Mouse (Mus musculus) lung, embryonic 15.5 days (tissue): ENCODE results near the gene Sptssb. TPM values are rescaled to one million over a fixed set of nuclear protein-coding genes. Genes with fewer than 3 reads are reported as not detected.

Source experiments
- ATAC-seq: fragments of 200-750 bp; cut with Nextera tagmentation; 2 replicates; pipeline ENCODE4 v1.8.0; 2017; ENCODE audit warnings: moderate number of reproducible peaks, borderline replicate concordance; ENCODE audit not compliant: low FRiP score, low TSS enrichment; ENCODE audit errors: extremely low read depth
- H3K27ac ChIP-seq: fragments of 300-500 bp; sonication (generic); 2 replicates; pipeline ENCODE4 v1.5.1; 2015; ENCODE audit warnings: moderate library complexity, mild to moderate bottlenecking, inconsistent platforms
- H3K27me3 ChIP-seq: fragments of 300-500 bp; sonication (generic); 2 replicates; pipeline ENCODE4 v1.6.1; 2015; ENCODE audit warnings: inconsistent platforms
- H3K36me3 ChIP-seq: fragments of 300-500 bp; sonication (generic); 2 replicates; pipeline ENCODE4 v1.6.1; 2015; ENCODE audit warnings: inconsistent platforms
- H3K4me1 ChIP-seq: fragments of 300-500 bp; sonication (generic); 2 replicates; pipeline ENCODE4 v1.6.1; 2015; ENCODE audit warnings: inconsistent platforms
- H3K4me2 ChIP-seq: fragments of 300-500 bp; sonication (generic); 2 replicates; pipeline ENCODE4 v1.6.1; 2015; ENCODE audit warnings: inconsistent platforms, mild to moderate bottlenecking, moderate library complexity
- H3K4me3 ChIP-seq: fragments of 300-500 bp; sonication (generic); 2 replicates; pipeline ENCODE4 v1.5.1; 2015; ENCODE audit warnings: mild to moderate bottlenecking, inconsistent platforms
- H3K9ac ChIP-seq: fragments of 300-500 bp; sonication (generic); 2 replicates; pipeline ENCODE4 v1.6.1; 2015; ENCODE audit warnings: inconsistent platforms
- H3K9me3 ChIP-seq: fragments of 300-500 bp; sonication (generic); 2 replicates; pipeline ENCODE4 v1.6.1; 2016; ENCODE audit warnings: inconsistent platforms
- WGBS: fragments of 180-500 bp; shearing (Covaris S2); methylation state at CpG from one replicate; pipeline ENCODE4 v1.1.7; 2015; 5-methylcytosine and 5-hydroxymethylcytosine counted together
- polyA plus RNA-seq: library from polyadenylated mRNA; unstranded; fragments of >200 nt; fragmentation: Nextera tagmentation; extraction: Ambion mirVana; gene quantifications from 2 replicates; pipeline ENCODE4 v1.2.1, GENCODE M21; 2015

Gene Sptssb
- polyA plus RNA-seq: 7.9 TPM in 2 replicates

DNA sequence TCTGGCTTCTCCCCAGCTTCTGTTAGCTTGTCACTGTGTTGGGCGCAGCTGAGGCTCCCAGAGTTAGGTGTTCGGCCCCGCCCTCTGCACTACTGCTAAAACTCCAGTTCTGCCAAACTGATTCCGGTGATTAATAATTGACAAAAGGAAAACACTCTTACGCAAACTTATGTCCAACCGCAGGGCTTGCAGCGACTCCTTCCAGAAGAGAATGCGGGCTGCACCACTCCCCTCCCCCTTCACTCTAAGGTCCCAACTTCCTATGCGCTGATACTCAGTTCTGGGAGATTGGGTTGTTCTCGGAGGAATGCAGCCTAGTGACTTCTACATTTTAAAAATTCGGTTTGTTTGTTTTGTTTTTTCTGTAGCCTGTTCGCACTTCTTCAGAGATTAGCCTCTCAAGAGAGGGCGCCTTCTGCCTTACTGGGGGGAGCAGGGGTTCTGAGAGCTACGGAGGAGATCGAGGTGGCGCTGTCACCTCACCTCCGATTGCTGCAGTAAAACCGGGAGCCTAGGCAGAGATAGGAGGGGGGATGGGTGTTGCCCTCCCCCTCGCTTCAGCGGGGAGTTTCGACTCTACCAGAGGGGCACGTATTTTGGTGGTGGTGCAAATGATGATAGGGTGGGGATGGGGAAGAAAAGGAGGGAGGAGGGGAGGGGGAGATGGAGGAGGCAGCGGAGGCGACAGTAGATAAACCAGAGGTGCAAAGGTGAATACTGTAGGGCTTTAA lies at the start of gene Sptssb:
Gene Sptssb, minus strand, starts transcription at position 83 of the 731 bp plus-strand sequence.
- Histone ChIP-seq H3K27ac (peak within 1 kb of the TSS; percentile 64), H3K9me3 (no peaks in the 10 kb centered on the region), H3K4me1 (peaks cover 25% of the 10 kb centered on the region), H3K36me3 (no peaks in the 10 kb centered on the region), H3K4me2 (peak within 1 kb of the TSS; percentile 86), H3K27me3 (no peaks in the 10 kb centered on the region), H3K9ac (peak within 1 kb of the TSS; percentile 32), H3K4me3 (peak within 1 kb of the TSS; percentile 45)
- ATAC-seq: peak; percentile 75
- 2% methylated on average over 24 of the region's 24 CpGs for WGBS

DNA sequence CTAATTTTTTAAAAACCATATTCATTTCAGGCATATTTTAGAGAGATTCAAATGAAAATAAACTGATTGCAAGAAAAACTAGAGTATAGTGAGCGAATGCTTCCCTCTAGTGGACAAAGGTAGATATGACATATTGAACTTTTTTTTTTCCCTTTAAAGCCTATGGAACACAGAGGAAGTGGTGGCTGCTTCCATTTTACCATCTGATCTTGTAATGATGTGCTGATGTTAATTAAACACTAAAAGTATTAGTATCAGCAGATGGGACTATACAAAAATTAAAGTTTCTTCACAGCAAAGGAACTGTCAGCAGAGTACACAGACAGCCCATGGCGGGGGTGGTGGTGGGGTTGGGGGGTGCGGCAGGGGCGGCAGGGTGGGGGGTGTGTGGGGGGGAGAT lies 48.3 kb upstream of the Sptssb start:
- 45% methylated on average over 4 of the region's 4 CpGs for WGBS
- H3K4me1 ChIP-seq: no peaks in the 10 kb centered on the region
- H3K27ac ChIP-seq: no peak overlapping the region
- H3K4me2 ChIP-seq: no peak overlapping the region
- H3K9me3 ChIP-seq: no peaks in the 10 kb centered on the region
- no peak for ATAC-seq
- no peak overlapping the region for H3K4me3 ChIP-seq
- H3K9ac ChIP-seq: no peak overlapping the region
- H3K36me3 ChIP-seq: no peaks in the 10 kb centered on the region
- H3K27me3 ChIP-seq: no peaks in the 10 kb centered on the region

DNA sequence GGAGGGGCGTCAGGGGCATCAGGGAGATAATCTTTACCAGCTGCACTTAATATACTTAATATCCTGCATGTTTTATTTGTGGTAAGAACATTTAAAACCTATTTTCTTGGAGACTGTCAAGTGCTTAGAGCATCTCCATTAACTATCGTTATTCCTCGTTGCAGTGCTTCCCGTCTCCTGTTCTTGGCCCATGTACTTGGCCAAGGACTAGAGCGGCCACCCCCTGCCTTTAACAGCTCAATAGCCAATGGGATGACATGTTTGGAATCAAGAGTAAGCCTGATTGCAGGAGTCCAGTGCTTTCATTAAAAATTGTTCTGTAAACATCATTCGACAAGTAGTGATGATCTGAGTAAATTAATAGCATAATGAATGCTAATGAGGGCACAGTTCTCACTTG lies 47.8 kb upstream of the Sptssb start:
- H3K36me3 ChIP-seq: no peaks in the 10 kb centered on the region
- H3K27ac ChIP-seq: no peak overlapping the region
- no peak for ATAC-seq
- H3K9ac ChIP-seq: no peak overlapping the region
- no peak overlapping the region for H3K4me3 ChIP-seq
- WGBS: 40% methylated on average over 6 of the region's 6 CpGs
- H3K27me3 ChIP-seq: no peaks in the 10 kb centered on the region
- peaks cover 3% of the 10 kb centered on the region; the same call in 1 of the 2 replicates for H3K4me1 ChIP-seq
- no peaks in the 10 kb centered on the region for H3K9me3 ChIP-seq
- H3K4me2 ChIP-seq: no peak overlapping the region

DNA sequence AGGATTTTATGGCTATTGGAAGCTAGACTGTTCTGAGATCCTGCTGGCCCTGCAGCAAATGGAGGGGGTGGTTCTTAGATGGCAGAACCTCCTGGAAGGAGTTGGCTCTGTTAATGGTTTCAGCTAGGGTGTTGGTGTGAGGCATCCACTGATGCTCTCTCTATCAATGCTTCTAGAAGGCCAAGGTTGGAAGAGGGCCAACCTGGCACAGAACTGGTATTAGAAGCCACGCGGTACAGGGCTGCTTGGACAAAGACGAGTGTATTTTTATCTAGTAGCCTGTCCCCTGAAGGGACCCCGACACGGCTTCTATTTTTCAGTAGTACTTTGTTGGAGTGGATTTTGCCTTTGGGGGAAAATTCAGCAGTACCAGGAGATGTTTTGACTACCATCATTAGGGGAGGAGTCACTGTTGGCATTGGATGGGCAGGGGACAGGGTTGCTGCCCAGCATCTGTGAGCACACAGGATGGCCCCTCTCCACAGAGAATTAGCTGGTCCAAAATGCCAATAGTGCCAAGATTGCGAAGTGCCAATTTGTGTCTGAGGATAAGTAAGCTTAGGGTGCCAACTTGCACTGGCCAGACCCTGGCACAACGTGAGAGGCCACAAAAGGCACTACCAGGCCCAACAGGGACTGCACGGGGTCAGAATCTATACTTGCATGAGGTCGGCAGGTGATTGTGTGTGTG lies 43.2 kb upstream of the Sptssb start:
- H3K27me3 ChIP-seq: no peaks in the 10 kb centered on the region
- no peak overlapping the region for H3K9ac ChIP-seq
- no peak for ATAC-seq
- H3K4me3 ChIP-seq: no peak overlapping the region
- no peaks in the 10 kb centered on the region for H3K9me3 ChIP-seq
- 76% methylated on average over 9 of the region's 9 CpGs for WGBS
- H3K4me2 ChIP-seq: no peak overlapping the region
- H3K36me3 ChIP-seq: no peaks in the 10 kb centered on the region
- H3K27ac ChIP-seq: no peak overlapping the region
- H3K4me1 ChIP-seq: peaks cover 9% of the 10 kb centered on the region

DNA sequence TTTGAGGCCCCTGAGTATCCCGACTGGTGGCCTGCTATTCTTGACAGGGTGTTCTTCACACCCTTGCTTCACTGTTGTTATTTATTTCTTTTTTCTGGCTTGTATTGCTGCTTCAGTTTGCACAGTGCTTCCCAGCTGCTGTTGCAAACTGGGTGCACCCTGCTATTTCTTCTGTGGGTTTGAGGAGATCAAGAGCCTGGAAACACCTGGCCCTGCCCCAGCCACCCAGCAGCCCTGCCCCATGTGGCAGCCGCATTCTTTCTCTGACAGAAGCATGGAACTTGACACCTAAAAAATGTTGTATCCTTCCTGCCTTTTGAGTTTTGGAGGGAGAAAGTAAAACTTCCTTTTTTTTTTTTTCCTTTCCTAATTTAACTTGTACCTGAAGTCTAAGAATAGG lies 42.6 kb upstream of the Sptssb start:
- peaks cover 9% of the 10 kb centered on the region for H3K4me1 ChIP-seq
- WGBS: 18% methylated on average over 2 of the region's 2 CpGs
- no peak; the same call in 1 of the 2 replicates for ATAC-seq

DNA sequence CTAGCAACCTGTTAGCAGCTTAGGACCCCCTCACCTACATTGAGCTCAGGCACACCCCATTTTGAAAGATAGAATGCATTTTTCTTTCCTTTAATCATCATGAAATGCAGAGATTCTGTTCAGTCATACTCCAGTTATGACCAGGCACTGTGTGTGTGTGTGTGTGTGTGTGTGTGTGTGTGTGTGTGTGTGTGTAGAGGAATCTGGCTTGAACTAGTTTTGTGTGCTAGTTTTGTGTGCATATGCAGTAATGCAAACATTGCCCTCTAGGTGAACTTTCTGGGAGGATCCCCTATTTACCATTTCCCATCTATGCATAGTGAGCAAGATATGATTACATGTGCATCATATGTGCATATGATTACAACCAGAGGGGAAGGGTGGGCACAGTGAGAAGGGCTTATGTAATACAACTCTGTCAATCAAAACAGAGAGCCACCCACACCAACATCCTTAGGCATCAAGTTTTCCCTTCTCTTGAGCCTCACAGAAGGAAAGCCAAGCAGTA lies 42.2 kb upstream of the Sptssb start:
- Histone ChIP-seq H3K9ac (no peak overlapping the region), H3K27me3 (no peaks in the 10 kb centered on the region), H3K4me2 (no peak overlapping the region), H3K4me1 (peaks cover 9% of the 10 kb centered on the region), H3K27ac (no peak overlapping the region), H3K9me3 (no peaks in the 10 kb centered on the region), H3K4me3 (no peak overlapping the region), H3K36me3 (no peaks in the 10 kb centered on the region)
- ATAC-seq: no peak; the same call in 1 of the 2 replicates

More for the DNA sequence above, 42.6 kb upstream of the Sptssb start:
- Histone ChIP-seq H3K4me3 (no peak overlapping the region), H3K9me3 (no peaks in the 10 kb centered on the region), H3K27ac (no peak overlapping the region), H3K27me3 (no peaks in the 10 kb centered on the region), H3K9ac (no peak overlapping the region), H3K4me2 (no peak overlapping the region), H3K36me3 (no peaks in the 10 kb centered on the region)

DNA sequence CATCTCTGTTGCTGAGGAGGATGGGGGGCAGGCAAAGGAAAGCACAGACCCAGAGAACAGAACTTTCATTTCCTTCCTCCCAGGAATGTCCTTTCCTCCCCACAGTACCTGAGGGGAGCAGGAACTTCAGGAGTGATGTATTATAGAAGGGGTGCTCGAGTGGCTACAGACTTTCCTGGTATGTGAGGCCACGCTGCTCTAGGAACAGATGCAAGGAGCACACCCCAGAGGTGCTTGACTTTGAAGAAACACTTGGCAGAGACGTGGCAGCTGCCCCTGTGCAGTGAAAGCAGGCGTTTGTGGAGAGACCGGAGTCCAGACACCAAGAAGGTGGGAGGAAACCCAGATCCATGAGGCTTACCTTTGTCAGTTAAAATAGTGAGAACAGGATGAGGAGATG lies 40.6 kb upstream of the Sptssb start:
- Histone ChIP-seq H3K9ac (no peak overlapping the region), H3K36me3 (no peaks in the 10 kb centered on the region), H3K27ac (no peak overlapping the region), H3K4me2 (no peak overlapping the region), H3K4me3 (no peak overlapping the region), H3K9me3 (no peaks in the 10 kb centered on the region), H3K27me3 (no peaks in the 10 kb centered on the region), H3K4me1 (peaks cover 9% of the 10 kb centered on the region)
- 26% methylated on average over 5 of the region's 5 CpGs for WGBS
- peak; percentile 49 for ATAC-seq

DNA sequence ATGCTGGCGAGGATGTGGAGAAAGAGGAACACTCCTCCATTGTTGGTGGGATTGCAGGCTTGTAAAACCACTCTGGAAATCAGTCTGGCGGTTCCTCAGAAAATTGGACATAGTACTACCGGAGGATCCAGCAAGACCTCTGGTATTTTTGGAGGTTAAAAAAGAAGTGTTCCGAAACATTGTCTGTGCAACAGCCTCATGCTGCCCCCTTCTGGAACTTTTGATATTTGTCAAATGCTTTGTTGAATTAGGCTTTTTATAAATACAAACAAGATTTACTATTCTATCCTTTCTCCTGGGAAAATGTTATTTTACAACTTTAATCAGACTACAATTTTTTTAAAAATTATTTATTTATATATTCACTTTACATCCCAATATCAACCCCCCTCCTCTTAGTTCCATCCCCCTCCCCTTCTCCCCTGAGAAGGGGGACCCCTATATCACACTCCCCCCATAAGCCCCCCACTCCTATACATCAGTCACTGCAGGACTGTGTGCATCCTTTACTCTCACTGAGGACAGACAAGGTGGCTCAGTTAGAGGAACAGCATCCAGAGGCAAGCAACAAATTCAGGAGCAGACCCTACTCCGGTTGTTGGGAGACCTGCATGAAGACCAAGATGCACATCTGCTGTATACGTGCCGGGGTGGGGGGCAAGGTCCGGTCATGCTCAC lies 38.3 kb upstream of the Sptssb start:
- 72% methylated on average over 7 of the region's 8 CpGs for WGBS

DNA sequence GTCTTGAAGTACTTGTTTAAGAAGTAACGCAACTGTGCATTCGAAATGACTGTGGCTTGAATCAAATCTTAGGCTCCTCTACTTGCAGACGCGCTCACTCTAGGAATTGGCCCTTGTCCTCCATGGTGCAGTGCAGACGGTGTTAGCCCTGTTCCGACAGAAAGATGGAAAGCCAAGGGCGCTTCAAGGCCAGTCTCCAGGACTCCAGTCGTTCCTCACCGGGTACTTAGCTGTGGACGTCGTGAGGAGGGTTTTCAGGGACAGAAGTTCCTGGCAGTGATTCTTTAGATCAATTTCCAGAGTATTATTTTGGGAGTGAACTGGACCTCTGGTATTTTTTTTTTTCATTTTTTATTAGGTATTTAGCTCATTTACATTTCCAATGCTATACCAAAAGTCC lies 35.8 kb upstream of the Sptssb start:
- ATAC-seq: no peak
- H3K27ac ChIP-seq: no peak overlapping the region
- no peaks in the 10 kb centered on the region for H3K36me3 ChIP-seq

More for the DNA sequence above, 38.3 kb upstream of the Sptssb start:
- Histone ChIP-seq H3K4me1 (peaks cover 9% of the 10 kb centered on the region), H3K4me2 (no peak overlapping the region), H3K9me3 (no peaks in the 10 kb centered on the region), H3K27ac (no peak overlapping the region), H3K4me3 (no peak overlapping the region), H3K9ac (no peak overlapping the region), H3K36me3 (no peaks in the 10 kb centered on the region), H3K27me3 (no peaks in the 10 kb centered on the region)
- no peak for ATAC-seq

DNA sequence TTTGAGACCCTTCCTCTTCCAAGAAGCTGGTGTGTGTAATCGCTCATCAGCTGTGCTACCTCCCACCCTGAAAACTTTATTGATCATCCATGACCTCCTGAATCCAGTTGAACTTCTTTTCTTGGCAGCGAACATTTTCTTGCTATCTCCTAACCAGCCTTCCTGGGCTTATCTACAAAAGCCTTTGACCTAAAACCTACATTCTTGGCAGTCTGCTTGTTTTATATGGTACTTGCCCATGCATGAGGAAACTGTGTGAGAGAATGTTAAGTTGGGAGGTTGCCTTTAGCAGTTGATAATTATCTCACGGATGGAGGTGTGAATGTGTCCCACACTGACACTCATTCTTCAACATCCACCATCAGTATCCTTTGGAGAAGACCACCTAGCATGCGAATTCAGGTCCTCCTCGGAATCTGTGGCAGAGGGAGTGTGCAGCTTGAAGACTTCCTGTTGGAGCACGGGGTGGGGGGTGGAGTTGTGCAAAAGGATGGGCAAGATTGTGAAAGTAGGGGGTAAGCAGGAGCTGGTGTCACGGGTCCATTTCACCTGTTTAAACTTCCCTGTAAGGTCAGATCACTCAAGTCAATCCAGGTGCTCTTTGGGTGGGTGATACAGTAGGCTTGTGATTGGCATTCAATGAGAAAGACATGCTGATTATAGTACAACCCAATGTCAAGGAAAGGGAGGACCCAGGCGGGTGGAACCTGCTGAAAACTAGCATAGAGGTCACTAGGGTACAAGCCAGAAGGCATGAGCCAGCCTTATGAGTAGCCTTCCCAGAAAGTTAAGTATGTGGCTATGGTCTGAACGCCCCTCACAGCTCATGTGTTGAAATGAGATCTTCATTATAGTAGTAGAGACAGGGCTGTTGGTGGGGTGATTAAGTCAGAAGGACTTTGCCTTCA lies 32.7 kb upstream of the Sptssb start:
- no peaks in the 10 kb centered on the region for H3K36me3 ChIP-seq
- H3K4me2 ChIP-seq: no peak overlapping the region
- no peaks in the 10 kb centered on the region for H3K27me3 ChIP-seq
- H3K4me3 ChIP-seq: no peak overlapping the region
- no peak for ATAC-seq
- 64% methylated on average over 9 of the region's 9 CpGs for WGBS
- no peak overlapping the region for H3K27ac ChIP-seq
- H3K9me3 ChIP-seq: no peaks in the 10 kb centered on the region
- no peak overlapping the region for H3K9ac ChIP-seq
- H3K4me1 ChIP-seq: no peaks in the 10 kb centered on the region

More for the DNA sequence above, 35.8 kb upstream of the Sptssb start:
- H3K4me2 ChIP-seq: no peak overlapping the region
- H3K27me3 ChIP-seq: no peaks in the 10 kb centered on the region
- H3K9me3 ChIP-seq: no peaks in the 10 kb centered on the region
- no peak overlapping the region for H3K9ac ChIP-seq
- H3K4me1 ChIP-seq: no peaks in the 10 kb centered on the region
- no peak overlapping the region for H3K4me3 ChIP-seq
- 86% methylated on average over 11 of the region's 11 CpGs for WGBS

DNA sequence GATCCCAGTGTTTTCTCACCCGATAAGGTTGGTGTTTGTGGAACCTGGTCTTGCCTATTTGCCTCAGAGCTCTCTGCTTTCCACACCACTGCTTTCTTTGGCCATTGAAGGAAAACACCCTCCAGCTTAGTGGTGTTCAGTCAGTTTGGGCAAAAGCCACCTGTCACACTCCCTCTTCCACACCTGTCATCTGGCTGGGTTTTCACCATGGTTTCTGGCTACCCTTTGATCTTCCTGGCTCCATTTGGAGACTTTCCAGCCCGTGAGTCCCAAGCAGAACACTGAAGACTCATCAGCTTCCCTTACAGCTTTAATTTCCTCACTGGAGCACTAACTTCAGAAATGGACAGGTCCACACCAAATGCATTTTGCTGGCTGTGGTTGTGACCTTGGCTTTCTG lies 26.1 kb upstream of the Sptssb start:
- H3K9me3 ChIP-seq: no peaks in the 10 kb centered on the region
- H3K4me3 ChIP-seq: no peak overlapping the region
- no peaks in the 10 kb centered on the region for H3K4me1 ChIP-seq
- H3K4me2 ChIP-seq: no peak overlapping the region
- H3K36me3 ChIP-seq: no peaks in the 10 kb centered on the region
- ATAC-seq: no peak
- no peak overlapping the region for H3K9ac ChIP-seq
- WGBS: 49% methylated on average over 2 of the region's 2 CpGs
- H3K27me3 ChIP-seq: no peaks in the 10 kb centered on the region
- H3K27ac ChIP-seq: no peak overlapping the region
